Mouse (Mus musculus): ENCODE results near the gene Cd247. TPM values are rescaled to one million over a fixed set of nuclear protein-coding genes. Genes with fewer than 3 reads are reported as not detected.
A peak's percentile ranks its signal among the peaks of the same experiment; 100 is the strongest.

Cd247 gene
- total RNA-seq, 2 experiments from 2014 or later: 0.76 to 0.80 TPM

- peak in 1 of 2 experiments; percentile 26 for DNase-seq
- intact Hi-C loops (cut with DNase I): loop anchor here (2.0 kb wide), 1 partner anchor 27 kb away; no protein-coding TSS in a partner anchor
Observed at GRCm38 (mm10) chr1:165845366-165845765, 56.9 kb downstream of the Cd247 start.

GRCm38 (mm10) chr1:165848417-165848816, 59.9 kb downstream of the Cd247 start:
- intact Hi-C loops (cut with DNase I): no loop called here
- no peak for DNase-seq

- no peak for DNase-seq
- intact Hi-C loops (cut with DNase I): no loop called here
Observed at GRCm38 (mm10) chr1:165848881-165849280, 60.4 kb downstream of the Cd247 start.

- intact Hi-C loops (cut with DNase I): loop anchor here (10.0 kb wide), 1 partner anchor 205 kb away; no protein-coding TSS in a partner anchor
- no peak for DNase-seq
Observed at GRCm38 (mm10) chr1:165849458-165850445, 61.3 kb downstream of the Cd247 start.

GRCm38 (mm10) chr1:165852131-165852530, 63.6 kb downstream of the Cd247 start:
- no peak for DNase-seq
- intact Hi-C loops (cut with DNase I): loop anchor here (2.0 to 10.0 kb wide), 3 partner anchors 71 to 303 kb away; no protein-coding TSS in a partner anchor

GRCm38 (mm10) chr1:165853131-165853721, 64.7 kb downstream of the Cd247 start:
- intact Hi-C loops (cut with DNase I): loop anchor here (1.0 to 10.0 kb wide), 4 partner anchors 72 to 302 kb away; no protein-coding TSS in a partner anchor
- no peak for DNase-seq

- DNase-seq: peak; percentile 67 to 79
- intact Hi-C loops (cut with DNase I): loop anchor here (1.0 to 10.0 kb wide), 4 partner anchors 73 to 301 kb away; no protein-coding TSS in a partner anchor
Observed at GRCm38 (mm10) chr1:165853729-165854420, 65.4 kb downstream of the Cd247 start.

- DNase-seq: no peak
- intact Hi-C loops (cut with DNase I): loop anchor here (10.0 kb wide), 1 partner anchor 211 kb away; no protein-coding TSS in a partner anchor
Observed at GRCm38 (mm10) chr1:165855759-165856545, 67.5 kb downstream of the Cd247 start.

- DNase-seq: no peak
- intact Hi-C loops (cut with DNase I): loop anchor here (10.0 kb wide), 1 partner anchor 212 kb away; no protein-coding TSS in a partner anchor
Observed at GRCm38 (mm10) chr1:165857279-165857678, 68.8 kb downstream of the Cd247 start.

GRCm38 (mm10) chr1:165858356-165858755, 69.9 kb downstream of the Cd247 start:
- DNase-seq: no peak
- intact Hi-C loops (cut with DNase I): loop anchor here (10.0 kb wide), 1 partner anchor 214 kb away; no protein-coding TSS in a partner anchor

- no peak for DNase-seq
- intact Hi-C loops (cut with DNase I): no loop called here
Observed at GRCm38 (mm10) chr1:165860373-165861234, 72.1 kb downstream of the Cd247 start.

- intact Hi-C loops (cut with DNase I): no loop called here
- DNase-seq: no peak
Observed at GRCm38 (mm10) chr1:165861235-165861609, 72.7 kb downstream of the Cd247 start.

- intact Hi-C loops (cut with DNase I): no loop called here
Observed at GRCm38 (mm10) chr1:165862059-165862458, 73.6 kb downstream of the Cd247 start.

GRCm38 (mm10) chr1:165864864-165865795, 76.6 kb downstream of the Cd247 start:
- intact Hi-C loops (cut with DNase I): no loop called here
- no peak for DNase-seq

More at GRCm38 (mm10) chr1:165862059-165862458, 73.6 kb downstream of the Cd247 start:
- DNase-seq: no peak

- intact Hi-C loops (cut with DNase I): no loop called here
- DNase-seq: no peak
Observed at GRCm38 (mm10) chr1:165866630-165867280, 78.3 kb downstream of the Cd247 start.

GRCm38 (mm10) chr1:165868659-165869058, 80.2 kb downstream of the Cd247 start:
- DNase-seq: no peak
- intact Hi-C loops (cut with DNase I): no loop called here

GRCm38 (mm10) chr1:165874645-165875044, 86.2 kb downstream of the Cd247 start:
- intact Hi-C loops (cut with DNase I): no loop called here
- no peak for DNase-seq

All from heart, postnatal 36 days (tissue).